Mouse (Mus musculus) hindbrain, embryonic 10.5 days (tissue): ENCODE measurements at regions not wholly inside any gene's neighbourhood (a gene's known extent, or its start where the extent isn't known, plus 50 kb on each side); places are given as distances from the start of the nearest gene placed in this dataset.
A peak's percentile ranks its signal among the peaks of the same experiment; 100 is the strongest.

Experiments
- DNase-seq: peaks from one replicate; pipeline ENCODE4 v3.0.0-alpha.2; 2017; ENCODE audit warnings: low spot score
- H3K27ac ChIP-seq: fragments of 300-500 bp; sonication (generic); 2 replicates; pipeline ENCODE4 v1.5.1; 2016; ENCODE audit warnings: mild to moderate bottlenecking, moderate library complexity
- H3K27me3 ChIP-seq: fragments of 300-500 bp; sonication (generic); 2 replicates; pipeline ENCODE4 v1.6.1; 2016; ENCODE audit warnings: mild to moderate bottlenecking; ENCODE audit not compliant: poor library complexity, insufficient read depth, severe bottlenecking
- H3K36me3 ChIP-seq: fragments of 300-500 bp; sonication (generic); 2 replicates; pipeline ENCODE4 v1.6.1; 2016; ENCODE audit warnings: mild to moderate bottlenecking, moderate library complexity
- H3K4me1 ChIP-seq: fragments of 300-500 bp; sonication (generic); replicated peaks from 2 replicates; pipeline ENCODE4 v1.6.1; 2016; ENCODE audit warnings: mild to moderate bottlenecking
- H3K4me3 ChIP-seq: fragments of 300-500 bp; sonication (generic); 2 replicates; pipeline ENCODE4 v1.5.1; 2016; ENCODE audit warnings: mild to moderate bottlenecking, moderate library complexity
- H3K9me3 ChIP-seq: fragments of 300-500 bp; sonication (generic); 2 replicates; pipeline ENCODE4 v1.6.1; 2016; ENCODE audit warnings: mild to moderate bottlenecking, moderate library complexity
- WGBS: fragments of 180-500 bp; shearing (Covaris S2); methylation state at CpG from one replicate; pipeline ENCODE4 v1.1.7; 2016; 5-methylcytosine and 5-hydroxymethylcytosine counted together

DNA sequence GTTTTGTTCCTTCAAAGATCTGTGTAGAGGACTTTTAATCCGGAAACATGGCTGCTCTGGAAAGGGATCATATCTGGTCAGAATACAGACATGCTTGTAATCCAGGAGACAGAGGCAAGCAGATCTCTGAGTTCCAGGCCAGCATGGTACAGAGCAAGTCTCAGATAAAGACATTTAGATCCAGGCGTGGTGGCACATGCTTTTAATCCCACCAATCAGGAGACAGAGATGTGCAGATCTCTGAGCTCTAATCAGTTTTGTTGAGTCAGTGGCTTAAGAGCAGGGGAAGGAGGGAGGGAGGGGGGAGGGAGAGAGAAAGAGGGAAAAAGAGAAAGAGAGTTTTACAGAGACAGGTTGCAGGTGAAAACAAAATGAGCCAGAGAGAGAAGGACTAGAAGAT, 372.0 kb downstream of the Pdha2 start:
- 81% methylated on average over 2 of the region's 2 CpGs for WGBS
- H3K4me3 ChIP-seq: no peak overlapping the region
- no peaks in the 10 kb centered on the region for H3K9me3 ChIP-seq
- no peaks in the 10 kb centered on the region for H3K36me3 ChIP-seq
- no peak for DNase-seq
- no peaks in the 10 kb centered on the region for H3K27me3 ChIP-seq
- no peak overlapping the region for H3K27ac ChIP-seq
- H3K4me1 ChIP-seq: no peaks in the 10 kb centered on the region

DNA sequence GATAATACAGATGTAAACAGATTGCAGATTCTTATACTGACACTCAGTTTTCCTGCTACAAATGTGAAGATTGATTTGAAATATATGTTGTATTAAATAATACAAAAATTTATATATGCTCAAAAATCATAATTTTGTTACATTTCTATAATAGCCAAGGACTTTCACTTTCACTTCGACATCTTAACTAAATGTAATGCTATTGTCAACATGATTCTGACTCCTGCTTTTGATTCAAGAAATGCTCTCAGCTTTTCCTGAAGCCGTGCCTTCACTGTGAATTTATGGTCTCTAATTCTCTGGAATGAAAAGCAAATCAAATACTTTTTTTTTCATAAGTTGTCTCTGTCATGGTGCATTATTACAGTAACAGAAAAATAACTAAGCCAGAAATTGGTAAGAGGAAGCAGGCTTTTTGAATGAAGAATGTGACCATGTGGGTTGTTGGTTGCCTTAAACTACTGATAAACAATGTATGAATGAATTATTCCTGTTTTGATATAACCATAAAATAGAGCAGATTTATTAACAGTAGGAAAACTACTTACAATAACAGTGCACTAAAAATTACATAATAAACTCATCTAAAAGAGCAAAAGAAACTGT, 374.1 kb downstream of the Pdha2 start:
- Histone ChIP-seq H3K27me3 (no peaks in the 10 kb centered on the region), H3K4me1 (no peaks in the 10 kb centered on the region), H3K9me3 (no peaks in the 10 kb centered on the region), H3K36me3 (no peaks in the 10 kb centered on the region), H3K27ac (no peak overlapping the region), H3K4me3 (no peak overlapping the region)
- DNase-seq: no peak
- 86% methylated on average over 2 of the region's 2 CpGs for WGBS

GRCm38 (mm10) chr3:140821266-140821665, 390.9 kb downstream of the Pdha2 start:
- no peaks in the 10 kb centered on the region for H3K9me3 ChIP-seq
- H3K27ac ChIP-seq: no peak overlapping the region
- H3K27me3 ChIP-seq: no peaks in the 10 kb centered on the region
- H3K4me3 ChIP-seq: no peak overlapping the region
- no peaks in the 10 kb centered on the region for H3K36me3 ChIP-seq
- H3K4me1 ChIP-seq: no peaks in the 10 kb centered on the region
- no peak for DNase-seq

- H3K9me3 ChIP-seq: peaks cover 4% of the 10 kb centered on the region; the same call in 1 of the 2 replicates
- no peaks in the 10 kb centered on the region for H3K27me3 ChIP-seq
- H3K4me1 ChIP-seq: no peaks in the 10 kb centered on the region
- WGBS: 96% methylated on average over 2 of the region's 2 CpGs
- H3K4me3 ChIP-seq: no peak overlapping the region
- H3K27ac ChIP-seq: no peak overlapping the region
- H3K36me3 ChIP-seq: no peaks in the 10 kb centered on the region
- no peak for DNase-seq
Measured at GRCm38 (mm10) chr3:140805586-140805985, 406.6 kb downstream of the Pdha2 start.

- DNase-seq: no peak
- WGBS: 92% methylated on average over 2 of the region's 2 CpGs
- Histone ChIP-seq H3K27ac (no peak overlapping the region), H3K27me3 (no peaks in the 10 kb centered on the region), H3K36me3 (no peaks in the 10 kb centered on the region), H3K4me3 (no peak overlapping the region), H3K4me1 (no peaks in the 10 kb centered on the region), H3K9me3 (no peaks in the 10 kb centered on the region)
Measured at GRCm38 (mm10) chr3:140792943-140793342, 419.2 kb downstream of the Pdha2 start.

DNA sequence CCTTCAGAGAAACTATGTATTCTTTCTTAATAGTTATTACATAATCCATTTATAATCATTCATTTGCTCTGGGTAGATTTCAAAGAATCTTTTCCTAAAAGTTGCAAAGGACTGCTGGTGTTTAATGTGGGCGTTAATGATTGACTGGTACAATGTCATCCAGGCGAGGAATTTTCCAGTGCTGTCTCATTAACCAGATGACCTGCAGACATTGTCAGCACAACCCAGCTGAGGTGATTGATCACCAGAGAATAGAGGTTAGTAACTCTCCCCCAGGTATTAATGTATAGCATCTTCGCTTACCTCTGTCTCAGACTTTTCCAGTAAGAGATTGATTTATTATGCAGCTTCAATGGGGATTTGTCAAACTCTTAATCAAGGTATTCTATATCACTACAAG, 426.5 kb downstream of the Pdha2 start:
- no peaks in the 10 kb centered on the region for H3K4me1 ChIP-seq
- no peaks in the 10 kb centered on the region for H3K9me3 ChIP-seq
- no peak overlapping the region for H3K4me3 ChIP-seq
- no peak for DNase-seq
- H3K36me3 ChIP-seq: no peaks in the 10 kb centered on the region
- no peaks in the 10 kb centered on the region for H3K27me3 ChIP-seq
- 75% methylated on average over 3 of the region's 3 CpGs for WGBS
- H3K27ac ChIP-seq: no peak overlapping the region

- WGBS: 87% methylated on average over 4 of the region's 4 CpGs
- Histone ChIP-seq H3K4me3 (no peak overlapping the region), H3K27ac (no peak overlapping the region), H3K36me3 (no peaks in the 10 kb centered on the region), H3K4me1 (no peaks in the 10 kb centered on the region), H3K9me3 (no peaks in the 10 kb centered on the region), H3K27me3 (no peaks in the 10 kb centered on the region)
- DNase-seq: no peak
Measured at GRCm38 (mm10) chr3:140760051-140760450, 452.1 kb downstream of the Pdha2 start.

DNA sequence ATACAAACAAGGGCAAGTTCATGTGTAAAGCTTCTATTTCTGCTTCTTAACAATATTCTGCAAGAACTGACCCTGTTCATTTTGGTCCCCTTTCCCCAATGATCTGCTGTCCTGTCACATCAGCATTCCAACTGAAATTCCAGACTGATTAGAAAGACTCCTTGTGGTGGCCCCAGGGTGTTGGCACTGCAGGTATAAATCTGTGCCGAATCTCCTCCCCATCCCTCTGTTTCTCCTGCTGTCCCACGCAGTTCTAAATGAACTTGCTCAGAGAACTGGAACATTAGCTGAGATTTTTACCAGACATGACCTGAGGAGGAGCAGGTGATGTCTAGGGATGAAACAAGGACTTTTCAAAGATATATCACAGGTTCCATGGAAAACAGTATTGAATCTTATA, 467.7 kb downstream of the Pdha2 start:
- no peaks in the 10 kb centered on the region for H3K9me3 ChIP-seq
- H3K4me3 ChIP-seq: no peak overlapping the region
- no peaks in the 10 kb centered on the region for H3K36me3 ChIP-seq
- H3K4me1 ChIP-seq: no peaks in the 10 kb centered on the region
- DNase-seq: no peak
- 70% methylated on average over 2 of the region's 2 CpGs for WGBS
- H3K27ac ChIP-seq: no peak overlapping the region
- no peaks in the 10 kb centered on the region for H3K27me3 ChIP-seq

DNA sequence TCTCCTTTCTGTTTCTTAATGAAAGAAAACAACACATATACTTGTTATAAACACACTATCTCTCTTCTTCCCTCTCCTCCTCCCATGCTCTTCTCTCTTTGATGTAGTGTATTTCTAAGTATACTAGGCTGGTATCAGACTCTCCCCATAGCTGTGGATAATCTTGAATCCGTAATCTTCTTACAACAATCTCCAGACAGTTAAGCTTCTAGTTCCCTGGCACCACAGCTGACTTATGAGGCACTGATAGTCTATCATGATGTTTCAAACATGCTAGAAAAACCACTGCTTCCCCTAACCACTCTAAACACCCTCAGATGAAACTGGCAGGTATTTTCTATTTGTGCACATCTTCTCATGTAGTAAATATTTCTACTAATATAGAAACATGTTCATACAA, 471.7 kb downstream of the Pdha2 start:
- 79% methylated on average over 1 of the region's 1 CpGs for WGBS
- Histone ChIP-seq H3K9me3 (no peaks in the 10 kb centered on the region), H3K4me3 (no peak overlapping the region), H3K4me1 (no peaks in the 10 kb centered on the region), H3K27me3 (no peaks in the 10 kb centered on the region), H3K27ac (no peak overlapping the region), H3K36me3 (no peaks in the 10 kb centered on the region)
- no peak for DNase-seq

- WGBS: 84% methylated on average over 8 of the region's 8 CpGs
- Histone ChIP-seq H3K9me3 (no peaks in the 10 kb centered on the region), H3K4me3 (no peak overlapping the region), H3K27me3 (no peaks in the 10 kb centered on the region), H3K27ac (no peak overlapping the region), H3K36me3 (no peaks in the 10 kb centered on the region), H3K4me1 (no peaks in the 10 kb centered on the region)
- DNase-seq: no peak
Measured at GRCm38 (mm10) chr3:140738654-140739369, 473.3 kb downstream of the Pdha2 start.

GRCm38 (mm10) chr3:140716896-140717295, 495.3 kb downstream of the Pdha2 start:
- DNase-seq: no peak
- no peaks in the 10 kb centered on the region for H3K4me1 ChIP-seq
- H3K4me3 ChIP-seq: no peak overlapping the region
- no peak overlapping the region for H3K27ac ChIP-seq
- H3K27me3 ChIP-seq: no peaks in the 10 kb centered on the region
- H3K36me3 ChIP-seq: no peaks in the 10 kb centered on the region
- no peaks in the 10 kb centered on the region for H3K9me3 ChIP-seq

DNA sequence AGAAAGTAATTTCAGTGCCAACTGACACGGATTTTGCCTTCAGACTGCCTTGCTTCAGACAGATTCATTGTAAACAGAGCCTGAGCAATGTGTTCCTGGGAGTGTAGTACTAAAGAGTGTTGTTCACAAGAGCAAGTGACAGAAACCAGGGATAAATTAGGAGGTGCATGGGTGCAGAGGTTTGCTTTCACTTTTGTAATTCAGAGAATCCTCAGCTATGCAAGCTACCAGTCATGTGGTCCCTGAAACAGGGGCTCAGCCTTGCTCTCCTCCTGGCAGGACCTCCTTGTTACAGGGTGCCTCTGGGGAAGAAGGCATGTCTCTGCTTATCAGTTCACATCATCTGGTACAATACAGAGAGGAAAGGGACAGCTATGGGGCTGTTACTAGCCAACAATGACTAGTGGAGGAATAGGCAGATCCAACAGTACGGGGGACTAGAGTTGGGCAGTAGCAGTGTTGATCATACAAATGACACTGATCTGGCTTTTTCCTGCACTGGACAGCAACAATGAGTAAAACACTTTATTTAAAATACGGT, 504.5 kb downstream of the Pdha2 start:
- Histone ChIP-seq H3K27ac (peak overlapping the region; percentile 23; the same call in 1 of the 2 replicates), H3K9me3 (no peaks in the 10 kb centered on the region), H3K4me1 (no peaks in the 10 kb centered on the region), H3K27me3 (no peaks in the 10 kb centered on the region), H3K36me3 (no peaks in the 10 kb centered on the region), H3K4me3 (no peak overlapping the region)
- 80% methylated on average over 3 of the region's 3 CpGs for WGBS
- no peak for DNase-seq

- no peaks in the 10 kb centered on the region for H3K9me3 ChIP-seq
- H3K36me3 ChIP-seq: no peaks in the 10 kb centered on the region
- H3K4me3 ChIP-seq: no peak overlapping the region
- no peaks in the 10 kb centered on the region for H3K27me3 ChIP-seq
- H3K27ac ChIP-seq: no peak overlapping the region
- H3K4me1 ChIP-seq: no peaks in the 10 kb centered on the region
- no peak for DNase-seq
- 84% methylated on average over 4 of the region's 4 CpGs for WGBS
Measured at GRCm38 (mm10) chr3:140706725-140707124, 505.4 kb downstream of the Pdha2 start.
